In genomic region chr2:152047116-152048002, GRCm38 (mm10) we compare ENCODE assay signal across 14 mouse cellular contexts. TPM values are rescaled to one million over a fixed set of nuclear protein-coding genes. Genes with fewer than 3 reads are reported as not detected.
DNase-seq lines count a peak whose midpoint lies in the region; ATAC-seq and TF ChIP-seq lines count a peak whose summit lies in the region.
"Had no signal": no experiment of that assay in that cellular context is flagged by ENCODE, and none has a peak within 500 bp of the region (broad histone marks: within the 10 kb centered on the region; RNA-seq: fewer than 3 reads in every experiment).

No protein-coding gene starts in this region.

- no peak overlapping the region for H3K9ac ChIP-seq in lung, embryonic 15.5 days
- H3K9ac ChIP-seq in forebrain, embryonic 14.5 days (ENCODE audit: low read length): peak overlapping the region; percentile 82; the same call in 1 of the 2 replicates
- H3K9ac ChIP-seq in liver, embryonic 11.5 days (ENCODE audit: low read depth, low read length): no peak overlapping the region

- H3K36me3 ChIP-seq in lung, embryonic 15.5 days: no peaks in the 10 kb centered on the region
- no peaks in the 10 kb centered on the region for H3K36me3 ChIP-seq in forebrain, embryonic 14.5 days (ENCODE audit: control insufficient read depth, insufficient read depth, low read length)
- no peaks in the 10 kb centered on the region for H3K36me3 ChIP-seq in liver, embryonic 11.5 days (ENCODE audit: control insufficient read depth, insufficient read depth, low read length)
- H3K36me3 ChIP-seq in thymus, adult 2 months (ENCODE audit: control insufficient read depth, insufficient read depth, low read length): no peaks in the 10 kb centered on the region
- H3K36me3 ChIP-seq: G1E had no signal

- no peak for TF ChIP-seq CTCF in thymus, adult 2 months (IDR thresholded peaks at IDR 0.05; ENCODE audit: borderline replicate concordance, control insufficient read depth, extremely low read depth, insufficient read depth, low read length, poor library complexity)

- DNase-seq in lung, postnatal 10 days: no peak
- DNase-seq in forebrain, embryonic 14.5 days (ENCODE audit: low spot score): peak; percentile 60
- peak; percentile 56 for DNase-seq in mesoderm, embryonic 11.5 days (ENCODE audit: low read depth, low spot score)
- DNase-seq in spleen, postnatal 10 days (ENCODE audit: low spot score in 2 of 2): no peak
- DNase-seq in liver, embryonic 11.5 days (ENCODE audit: low spot score): no peak
- no peak for DNase-seq in thymus, adult 2 months
- DNase-seq: adrenal gland, postnatal 36 days; cerebellum, postnatal 36 days; gastrocnemius, postnatal 14 days had no signal

- peak overlapping the region; percentile 97 for H3K4me2 ChIP-seq in lung, embryonic 15.5 days
- peak overlapping the region; percentile 94 for H3K4me2 ChIP-seq in forebrain, embryonic 14.5 days (ENCODE audit: low read length)
- no peak overlapping the region for H3K4me2 ChIP-seq in liver, embryonic 11.5 days

- no peaks in the 10 kb centered on the region for H3K9me3 ChIP-seq in lung, embryonic 15.5 days
- H3K9me3 ChIP-seq in forebrain, embryonic 14.5 days (replicated peaks; ENCODE audit: control insufficient read depth, low read length): no peaks in the 10 kb centered on the region
- H3K9me3 ChIP-seq in liver, embryonic 11.5 days (ENCODE audit: control insufficient read depth, low read length): no peaks in the 10 kb centered on the region

- peaks cover 15% of the 10 kb centered on the region for H3K4me1 ChIP-seq in lung, embryonic 15.5 days
- peaks cover 39% of the 10 kb centered on the region for H3K4me1 ChIP-seq in forebrain, embryonic 14.5 days (ENCODE audit: control insufficient read depth, insufficient read depth, low read length)
- peaks cover 17% of the 10 kb centered on the region for H3K4me1 ChIP-seq in liver, embryonic 11.5 days (replicated peaks; ENCODE audit: control insufficient read depth, insufficient read depth, low read length)
- H3K4me1 ChIP-seq in thymus, adult 2 months (replicated peaks; ENCODE audit: control insufficient read depth, insufficient read depth, low read length): no peaks in the 10 kb centered on the region

- peaks cover 69% of the 10 kb centered on the region for H3K27me3 ChIP-seq in lung, embryonic 15.5 days
- no peaks in the 10 kb centered on the region; the same call in 1 of the 2 replicates for H3K27me3 ChIP-seq in forebrain, embryonic 14.5 days (replicated peaks; ENCODE audit: control insufficient read depth, insufficient read depth, low read length)
- peaks cover 58% of the 10 kb centered on the region for H3K27me3 ChIP-seq in liver, embryonic 11.5 days (replicated peaks; ENCODE audit: control insufficient read depth, insufficient read depth, low read length)
- H3K27me3 ChIP-seq in thymus, adult 2 months (ENCODE audit: control insufficient read depth, insufficient read depth, low read length): peaks cover 23% of the 10 kb centered on the region

- no peak overlapping the region for H3K27ac ChIP-seq in lung, embryonic 15.5 days
- H3K27ac ChIP-seq in forebrain, embryonic 14.5 days (ENCODE audit: low read depth, low read length): peak overlapping the region; percentile 97
- H3K27ac ChIP-seq in liver, embryonic 11.5 days (ENCODE audit: low read depth, low read length): no peak overlapping the region
- no peak overlapping the region for H3K27ac ChIP-seq in thymus, adult 2 months (ENCODE audit: control insufficient read depth, insufficient read depth, low read length)
- H3K27ac ChIP-seq: kidney, postnatal 0 days had no signal

- no peak for TF ChIP-seq POLR2A in thymus, adult 2 months (IDR thresholded peaks at IDR 0.05; ENCODE audit: control insufficient read depth, extremely low read depth, insufficient read depth, low read length, poor library complexity)

- 3% methylated on average over 25 of the region's 25 CpGs for WGBS in lung, embryonic 15.5 days
- WGBS in forebrain, embryonic 14.5 days: 4% methylated on average over 25 of the region's 25 CpGs
- WGBS in liver, embryonic 11.5 days: 5% methylated on average over 25 of the region's 25 CpGs
- 17% methylated on average over 25 of the region's 25 CpGs for WGBS in thymus, adult 2 months

- no peak overlapping the region for H3K4me3 ChIP-seq in lung, embryonic 15.5 days
- H3K4me3 ChIP-seq in forebrain, embryonic 14.5 days (ENCODE audit: low read depth, low read length): peak overlapping the region; percentile 48; the same call in 1 of the 2 replicates
- no peak overlapping the region for H3K4me3 ChIP-seq in liver, embryonic 11.5 days (ENCODE audit: low read depth, low read length)
- no peak overlapping the region for H3K4me3 ChIP-seq in thymus, adult 2 months (ENCODE audit: control insufficient read depth, insufficient read depth, low read length)

- no peak for ATAC-seq in lung, embryonic 15.5 days (ENCODE audit: borderline replicate concordance, extremely low read depth, low FRiP score, low TSS enrichment)
- no peak for ATAC-seq in forebrain, embryonic 14.5 days
- no peak for ATAC-seq in liver, embryonic 11.5 days (replicated peaks; ENCODE audit: low FRiP score)
- no peak for ATAC-seq in megakaryocyte, adult 5-6 weeks (ENCODE audit: poor library complexity, severe bottlenecking)

RNA-seq across cellular contexts. Expression of gene Scrt2, which starts 34.0 kb away (rescaled TPM):
- not detected in 2 replicates for polyA plus RNA-seq in lung, embryonic 15.5 days (2015; fragmentation: Nextera tagmentation; extraction: Ambion mirVana)
- 16.1 and 16.2 TPM in 2 replicates for polyA plus RNA-seq in forebrain, embryonic 14.5 days (2014; fragmentation: Nextera tagmentation; extraction: Ambion mirVana)
- not detected in 2 replicates for polyA plus RNA-seq in liver, embryonic 11.5 days (2014; fragmentation: Nextera tagmentation; extraction: Ambion mirVana)
- total RNA-seq in megakaryocyte, adult 5-6 weeks (2015): not detected in 2 replicates
- total RNA-seq in megakaryocyte, adult 5-6 weeks (2017): not detected in 2 replicates
- polyA plus RNA-seq in thymus, adult 2 months (2012; rRNA removed): 0.16 and 0.27 TPM in 2 replicates
- total RNA-seq: liver, adult 2 months had no signal
- polyA plus RNA-seq: G1E; kidney, postnatal 0 days; liver, adult 2 months had no signal

RNA-seq across cellular contexts. Expression of gene Slc52a3, which starts 51.0 kb away (rescaled TPM):
- polyA plus RNA-seq in lung, embryonic 15.5 days (2015; fragmentation: Nextera tagmentation; extraction: Ambion mirVana): 2.7 and 2.8 TPM in 2 replicates
- polyA plus RNA-seq in forebrain, embryonic 14.5 days (2014; fragmentation: Nextera tagmentation; extraction: Ambion mirVana): 0.72 and 1.1 TPM in 2 replicates
- 1.9 and 2.2 TPM in 2 replicates for polyA plus RNA-seq in liver, embryonic 11.5 days (2014; fragmentation: Nextera tagmentation; extraction: Ambion mirVana)
- 1.0 and 1.4 TPM in 2 replicates for total RNA-seq in megakaryocyte, adult 5-6 weeks (2015)
- 0.07 and 0.53 TPM in 2 replicates for total RNA-seq in megakaryocyte, adult 5-6 weeks (2017)
- polyA plus RNA-seq in thymus, adult 2 months (2012; rRNA removed): 3.7 and 4.6 TPM in 2 replicates

RNA-seq across cellular contexts. Expression of gene Srxn1, which starts 58.0 kb away (rescaled TPM):
- polyA plus RNA-seq in lung, embryonic 15.5 days (2015; fragmentation: Nextera tagmentation; extraction: Ambion mirVana): 5.9 and 7.7 TPM in 2 replicates
- 11.8 and 12.0 TPM in 2 replicates for polyA plus RNA-seq in forebrain, embryonic 14.5 days (2014; fragmentation: Nextera tagmentation; extraction: Ambion mirVana)
- polyA plus RNA-seq in liver, embryonic 11.5 days (2014; fragmentation: Nextera tagmentation; extraction: Ambion mirVana): 9.5 and 12.0 TPM in 2 replicates
- total RNA-seq in megakaryocyte, adult 5-6 weeks (2015): 0.96 and 1.9 TPM in 2 replicates
- total RNA-seq in megakaryocyte, adult 5-6 weeks (2017): 2.0 and 2.5 TPM in 2 replicates
- polyA plus RNA-seq in thymus, adult 2 months (2012; rRNA removed): 46.8 and 50.3 TPM in 2 replicates

Comparison
In these comparisons a context has a peak if more than half of its experiments do, and no peak if none do; other contexts are left out.
1. DNase-seq: peak in forebrain, embryonic 14.5 days (single experiment) and mesoderm, embryonic 11.5 days (single experiment); none in lung, postnatal 10 days (single experiment), spleen, postnatal 10 days (0 of 2), liver, embryonic 11.5 days (single experiment) and thymus, adult 2 months (single experiment).
2. RNA of gene Scrt2, which starts 34.0 kb away (polyA plus RNA-seq): 16.1 to 16.2 TPM in forebrain, embryonic 14.5 days; 0.16 to 0.27 TPM in thymus, adult 2 months, not detected in lung, embryonic 15.5 days and not detected in liver, embryonic 11.5 days; every median in the first group is over 10 times any median in the second.